In the genomic region with DNA sequence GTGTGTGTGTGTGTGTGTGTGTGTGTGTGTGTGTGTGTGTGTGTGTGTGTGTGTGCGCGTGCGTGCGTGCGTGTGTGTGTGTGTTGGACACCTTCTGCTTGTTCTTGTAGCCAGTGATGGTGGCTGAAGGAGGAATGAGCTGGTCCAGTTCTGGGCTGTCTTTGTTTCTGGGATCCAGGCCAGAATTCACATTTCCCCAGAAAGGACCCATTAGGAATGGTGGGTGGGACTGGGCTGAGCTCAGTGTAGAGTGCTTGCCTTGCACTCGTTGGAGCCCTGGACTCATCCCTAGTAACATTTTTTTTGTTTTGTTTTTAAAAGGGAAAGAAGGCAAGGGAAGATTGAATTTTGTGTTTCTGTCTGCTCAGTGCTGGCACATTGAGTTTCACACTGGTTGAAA, we compare ENCODE assay signal across 13 mouse cellular contexts. TPM values are rescaled to one million over a fixed set of nuclear protein-coding genes. Genes with fewer than 3 reads are reported as not detected.
DNase-seq lines count a peak whose midpoint lies in the region; ATAC-seq and TF ChIP-seq lines count a peak whose summit lies in the region.
"Had no signal": no experiment of that assay in that cellular context is flagged by ENCODE, and none has a peak within 500 bp of the region (broad histone marks: within the 10 kb centered on the region; RNA-seq: fewer than 3 reads in every experiment).

No protein-coding gene starts in this region.

- ATAC-seq in kidney, postnatal 0 days (replicated peaks; ENCODE audit: low FRiP score, low read depth), result 0 out of 2 replicates have a peak, but pooled peaks have one; percentile 46
- no peak for ATAC-seq in kidney, embryonic 16.5 days (ENCODE audit: low FRiP score, low TSS enrichment)
- peak; percentile 58 for ATAC-seq in intestine, embryonic 16.5 days
- ATAC-seq in stomach, embryonic 15.5 days (ENCODE audit: insufficient read depth, low FRiP score, low read depth), result peak; percentile 54; the same call in 1 of the 2 replicates
- ATAC-seq in midbrain, embryonic 16.5 days, result no peak
- ATAC-seq: Patski had no signal

- H3K4me1 ChIP-seq in kidney, postnatal 0 days (replicated peaks; ENCODE audit: insufficient read depth, low read length), result 0 out of 2 replicates have a peak, but pooled peaks cover 4% of the 10 kb centered on the region
- H3K4me1 ChIP-seq in kidney, embryonic 16.5 days (ENCODE audit: insufficient read depth, low read length), result peaks cover 20% of the 10 kb centered on the region
- H3K4me1 ChIP-seq in intestine, embryonic 16.5 days (ENCODE audit: control insufficient read depth, insufficient read depth, low read length), result peaks cover 12% of the 10 kb centered on the region
- H3K4me1 ChIP-seq in stomach, embryonic 15.5 days, result no peaks in the 10 kb centered on the region
- no peaks in the 10 kb centered on the region for H3K4me1 ChIP-seq in midbrain, embryonic 16.5 days (ENCODE audit: control insufficient read depth, insufficient read depth, low read length)

- H3K27ac ChIP-seq in kidney, postnatal 0 days, result no peak overlapping the region
- H3K27ac ChIP-seq in kidney, embryonic 16.5 days (ENCODE audit: low read length), result no peak overlapping the region
- H3K27ac ChIP-seq in intestine, embryonic 16.5 days (ENCODE audit: low read length), result no peak overlapping the region
- no peak overlapping the region for H3K27ac ChIP-seq in stomach, embryonic 15.5 days
- no peak overlapping the region for H3K27ac ChIP-seq in midbrain, embryonic 16.5 days (ENCODE audit: low read length)
- H3K27ac ChIP-seq: embryonic facial prominence, embryonic 15.5 days; liver, embryonic 15.5 days had no signal

- peak; percentile 34 for DNase-seq in adrenal gland, postnatal 10 days
- no peak for DNase-seq in adrenal gland, adult 8-10 months
- DNase-seq in kidney, postnatal 0 days (ENCODE audit: low spot score), result no peak
- DNase-seq in cerebellum, adult 9-11 months, result no peak
- DNase-seq: right cerebral cortex, postnatal 25 days had no signal

- H3K9me3 ChIP-seq in kidney, postnatal 0 days (replicated peaks; ENCODE audit: low read length), result no peaks in the 10 kb centered on the region
- no peaks in the 10 kb centered on the region for H3K9me3 ChIP-seq in kidney, embryonic 16.5 days (ENCODE audit: low read length)
- no peaks in the 10 kb centered on the region for H3K9me3 ChIP-seq in intestine, embryonic 16.5 days (ENCODE audit: control insufficient read depth, low read length)
- H3K9me3 ChIP-seq in stomach, embryonic 15.5 days, result no peaks in the 10 kb centered on the region
- H3K9me3 ChIP-seq in midbrain, embryonic 16.5 days (replicated peaks; ENCODE audit: control insufficient read depth, low read length, poor library complexity, severe bottlenecking), result no peaks in the 10 kb centered on the region
- H3K9me3 ChIP-seq: embryonic facial prominence, embryonic 15.5 days; liver, embryonic 15.5 days had no signal

- H3K9ac ChIP-seq in kidney, postnatal 0 days (ENCODE audit: low read depth, low read length), result no peak overlapping the region
- no peak overlapping the region for H3K9ac ChIP-seq in kidney, embryonic 16.5 days (replicated peaks; ENCODE audit: low read length)
- no peak overlapping the region for H3K9ac ChIP-seq in intestine, embryonic 16.5 days (ENCODE audit: low read depth, low read length)
- no peak overlapping the region for H3K9ac ChIP-seq in stomach, embryonic 15.5 days
- H3K9ac ChIP-seq in midbrain, embryonic 16.5 days (ENCODE audit: low read depth, low read length), result no peak overlapping the region
- H3K9ac ChIP-seq: embryonic facial prominence, embryonic 15.5 days; liver, embryonic 15.5 days had no signal

- no peak for TF ChIP-seq CTCF in kidney, postnatal 0 days (IDR thresholded peaks at IDR 0.05; ENCODE audit: low read depth)

- no peak overlapping the region for H3K4me3 ChIP-seq in kidney, postnatal 0 days (replicated peaks; ENCODE audit: low read depth, low read length)
- H3K4me3 ChIP-seq in kidney, embryonic 16.5 days (ENCODE audit: low read length), result no peak overlapping the region
- no peak overlapping the region for H3K4me3 ChIP-seq in intestine, embryonic 16.5 days (ENCODE audit: low read length)
- H3K4me3 ChIP-seq in stomach, embryonic 15.5 days (replicated peaks), result no peak overlapping the region
- H3K4me3 ChIP-seq in midbrain, embryonic 16.5 days (ENCODE audit: low read depth, low read length), result no peak overlapping the region
- H3K4me3 ChIP-seq: embryonic facial prominence, embryonic 15.5 days; liver, embryonic 15.5 days had no signal

- H3K4me2 ChIP-seq in kidney, postnatal 0 days (ENCODE audit: low read length), result no peak overlapping the region
- H3K4me2 ChIP-seq in kidney, embryonic 16.5 days (replicated peaks; ENCODE audit: low read depth, low read length), result no peak overlapping the region
- no peak overlapping the region for H3K4me2 ChIP-seq in intestine, embryonic 16.5 days (ENCODE audit: low read depth, low read length)
- H3K4me2 ChIP-seq in stomach, embryonic 15.5 days, result no peak overlapping the region
- H3K4me2 ChIP-seq in midbrain, embryonic 16.5 days (ENCODE audit: low read length), result no peak overlapping the region
- H3K4me2 ChIP-seq: embryonic facial prominence, embryonic 15.5 days; liver, embryonic 15.5 days had no signal

- 0 out of 2 replicates have a peak, but pooled peaks cover 3% of the 10 kb centered on the region for H3K36me3 ChIP-seq in kidney, postnatal 0 days (ENCODE audit: insufficient read depth, low read length)
- peaks cover 10% of the 10 kb centered on the region; the same call in 1 of the 2 replicates for H3K36me3 ChIP-seq in kidney, embryonic 16.5 days (ENCODE audit: insufficient read depth, low read length)
- no peaks in the 10 kb centered on the region; the same call in 1 of the 2 replicates for H3K36me3 ChIP-seq in intestine, embryonic 16.5 days (ENCODE audit: control insufficient read depth, insufficient read depth, low read length)
- no peaks in the 10 kb centered on the region for H3K36me3 ChIP-seq in stomach, embryonic 15.5 days
- no peaks in the 10 kb centered on the region for H3K36me3 ChIP-seq in midbrain, embryonic 16.5 days (ENCODE audit: control insufficient read depth, insufficient read depth, low read length)
- H3K36me3 ChIP-seq: liver, embryonic 15.5 days had no signal

- H3K27me3 ChIP-seq in kidney, postnatal 0 days (ENCODE audit: insufficient read depth, low read length), result no peaks in the 10 kb centered on the region
- H3K27me3 ChIP-seq in kidney, embryonic 16.5 days (ENCODE audit: insufficient read depth, low read length), result no peaks in the 10 kb centered on the region
- no peaks in the 10 kb centered on the region for H3K27me3 ChIP-seq in intestine, embryonic 16.5 days (replicated peaks; ENCODE audit: control insufficient read depth, insufficient read depth, low read length)
- H3K27me3 ChIP-seq in stomach, embryonic 15.5 days (replicated peaks), result no peaks in the 10 kb centered on the region
- H3K27me3 ChIP-seq in midbrain, embryonic 16.5 days (ENCODE audit: control insufficient read depth, insufficient read depth, low read depth, low read length), result no peaks in the 10 kb centered on the region
- H3K27me3 ChIP-seq: embryonic facial prominence, embryonic 15.5 days; liver, embryonic 15.5 days; Patski had no signal

- WGBS in kidney, postnatal 0 days, result 83% methylated on average over 6 of the region's 6 CpGs
- WGBS in kidney, embryonic 16.5 days, result 85% methylated on average over 6 of the region's 6 CpGs
- WGBS in intestine, embryonic 16.5 days, result 82% methylated on average over 5 of the region's 6 CpGs
- WGBS in stomach, embryonic 15.5 days, result 75% methylated on average over 6 of the region's 6 CpGs
- WGBS in midbrain, embryonic 16.5 days, result 71% methylated on average over 6 of the region's 6 CpGs

RNA-seq across cellular contexts. Expression of gene 1700034J05Rik, which starts 18.3 kb away (rescaled TPM):
- not detected for total RNA-seq in adrenal gland, postnatal 10 days (2021)
- not detected for total RNA-seq in adrenal gland, adult 8-10 months (2022)
- polyA plus RNA-seq in kidney, postnatal 0 days (2015; fragmentation: Nextera tagmentation; extraction: Ambion mirVana), result 0.09 TPM in 1 of 2 replicates, not detected in the other
- 0.17 and 0.37 TPM in 2 replicates for polyA plus RNA-seq in kidney, embryonic 16.5 days (2015; fragmentation: Nextera tagmentation; extraction: Ambion mirVana)
- 0.10 and 0.11 TPM in 2 replicates for polyA plus RNA-seq in intestine, embryonic 16.5 days (2015; fragmentation: Nextera tagmentation; extraction: Ambion mirVana)
- 0.12 and 0.18 TPM in 2 replicates for polyA plus RNA-seq in stomach, embryonic 15.5 days (2015; fragmentation: Nextera tagmentation; extraction: Ambion mirVana)
- polyA plus RNA-seq in midbrain, embryonic 16.5 days (2015; fragmentation: Nextera tagmentation; extraction: Ambion mirVana), result 0.06 TPM in 1 of 2 replicates, not detected in the other
- total RNA-seq: layer of hippocampus, adult 18-20 months had no signal
- polyA plus RNA-seq: Patski had no signal

RNA-seq across cellular contexts. Expression of gene Ppfibp1, which starts 47.7 kb away (rescaled TPM):
- 10 to 100 TPM; 89.2 to 94.4 TPM for total RNA-seq in adrenal gland, postnatal 10 days (2021)
- total RNA-seq in adrenal gland, adult 8-10 months (2022), result 100 to 1,000 TPM in 2 of 4 experiments, 10 to 100 TPM in 2; 80.0 to 138 (median 105) TPM
- polyA plus RNA-seq in kidney, postnatal 0 days (2015; fragmentation: Nextera tagmentation; extraction: Ambion mirVana), result 55.9 and 60.2 TPM in 2 replicates
- polyA plus RNA-seq in kidney, embryonic 16.5 days (2015; fragmentation: Nextera tagmentation; extraction: Ambion mirVana), result 66.1 and 71.1 TPM in 2 replicates
- polyA plus RNA-seq in intestine, embryonic 16.5 days (2015; fragmentation: Nextera tagmentation; extraction: Ambion mirVana), result 31.8 and 33.3 TPM in 2 replicates
- 40.9 and 42.8 TPM in 2 replicates for polyA plus RNA-seq in stomach, embryonic 15.5 days (2015; fragmentation: Nextera tagmentation; extraction: Ambion mirVana)
- 19.6 and 22.1 TPM in 2 replicates for polyA plus RNA-seq in midbrain, embryonic 16.5 days (2015; fragmentation: Nextera tagmentation; extraction: Ambion mirVana)

Comparison
In these comparisons a context has a peak if more than half of its experiments do, and no peak if none do; other contexts are left out.
1. ATAC-seq: peak in kidney, postnatal 0 days (single experiment), intestine, embryonic 16.5 days (single experiment) and stomach, embryonic 15.5 days (single experiment); none in kidney, embryonic 16.5 days (single experiment) and midbrain, embryonic 16.5 days (single experiment).